Mouse (Mus musculus) cerebellum, adult 9-11 months (tissue): ENCODE data around the gene Mier2.

ENCODE experiments used
- DNase-seq: peaks from one replicate; pipeline ENCODE4 v3.0.0; 2022

Mier2 gene

GRCm38 (mm10) chr10:79538873-79539272 lies 16.1 kb downstream of the Mier2 start:
- DNase-seq = peak; percentile 1

- DNase-seq = peak; percentile 4
Observed at GRCm38 (mm10) chr10:79538323-79538722, 16.7 kb downstream of the Mier2 start.

- DNase-seq = peak; percentile 1
Observed at GRCm38 (mm10) chr10:79537781-79538180, 17.2 kb downstream of the Mier2 start.

DNA sequence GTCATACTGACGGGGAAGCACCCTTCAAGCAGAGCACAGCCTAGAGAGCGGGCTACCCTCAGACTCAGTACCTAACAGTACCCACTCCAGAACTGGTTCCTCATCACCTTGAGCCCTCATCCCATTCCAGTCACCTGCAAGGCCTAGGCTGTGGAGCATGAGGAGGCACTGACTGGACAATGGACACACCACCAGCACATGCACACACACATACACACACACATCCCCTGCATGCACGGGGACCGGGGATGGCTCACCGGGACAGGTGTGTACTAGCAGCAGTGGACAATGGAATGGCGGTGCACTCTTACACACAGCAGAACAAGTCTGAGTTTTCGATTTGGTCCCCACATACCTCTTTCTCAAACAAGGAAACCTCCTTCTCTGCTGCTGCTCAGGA lies 17.7 kb downstream of the Mier2 start:
- DNase-seq = no peak

DNA sequence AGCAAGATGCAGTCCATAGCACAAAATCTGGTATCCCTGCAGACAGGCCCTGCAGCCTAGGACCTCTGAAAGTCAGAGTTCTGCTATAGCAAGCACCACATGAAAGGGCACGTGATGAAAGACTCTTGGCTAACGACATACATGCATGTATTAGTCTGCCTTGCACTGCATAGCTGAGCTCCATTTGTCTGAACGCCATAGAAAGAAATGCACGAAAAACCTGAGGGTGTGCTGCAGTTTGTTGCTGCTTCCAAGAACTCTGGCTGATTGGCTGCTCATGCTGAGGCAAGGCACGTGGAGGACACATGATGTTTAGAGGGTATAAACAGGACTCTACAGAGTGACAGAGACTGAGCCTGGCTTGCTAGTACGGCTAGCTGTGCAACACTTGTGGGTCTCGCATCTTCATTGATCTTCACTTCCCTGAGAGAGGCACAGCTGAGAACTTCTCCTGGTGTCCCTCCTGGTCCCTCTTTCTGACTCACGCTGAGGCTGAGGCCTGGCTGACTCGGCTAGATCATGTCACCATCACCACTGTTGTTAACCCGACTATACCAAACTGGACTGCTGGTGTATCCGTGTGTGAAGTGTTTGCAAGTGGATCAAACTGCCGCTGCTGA lies 18.4 kb downstream of the Mier2 start:
- DNase-seq = no peak

GRCm38 (mm10) chr10:79535431-79535830 lies 19.6 kb downstream of the Mier2 start:
- DNase-seq = no peak

GRCm38 (mm10) chr10:79534426-79534825 lies 20.6 kb downstream of the Mier2 start:
- peak; percentile 13 for DNase-seq

DNA sequence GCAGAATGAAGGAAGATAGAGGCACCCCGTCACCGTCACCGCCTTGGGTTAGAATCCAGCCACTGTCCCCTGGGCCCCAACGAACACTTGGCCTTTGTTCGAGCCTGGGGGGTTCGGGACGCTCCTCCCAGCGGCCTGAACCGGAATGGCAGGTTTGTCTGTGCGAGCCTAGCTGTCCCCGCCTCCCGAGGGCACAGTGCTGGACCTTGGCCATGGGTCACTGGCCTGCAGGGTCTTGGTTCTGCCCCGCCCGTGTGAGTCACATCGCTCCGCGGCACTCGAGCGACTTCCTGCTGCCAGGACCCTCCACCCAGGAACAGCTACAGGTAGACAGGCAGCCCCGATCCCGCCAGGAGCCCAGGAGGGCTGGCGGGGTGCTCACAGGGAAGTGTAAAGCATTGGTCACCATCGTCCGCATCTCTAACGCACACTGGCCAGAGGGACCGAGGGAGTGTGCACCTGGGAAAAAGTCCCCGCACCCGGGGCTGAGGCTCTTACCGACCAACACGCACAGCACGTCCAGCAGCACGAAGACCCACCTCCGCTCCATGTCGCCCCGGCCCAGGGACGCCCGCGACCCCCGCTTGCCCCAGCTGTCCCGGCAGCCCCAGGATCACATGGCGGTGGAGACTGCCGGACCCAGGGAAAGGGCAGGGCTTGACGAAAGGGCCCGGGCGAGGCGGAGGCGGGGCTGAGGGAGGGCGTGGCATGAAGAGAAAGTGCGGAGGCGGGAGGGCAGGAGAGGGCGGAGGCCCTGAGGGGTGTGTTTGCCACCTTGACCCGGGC lies 21.7 kb downstream of the Mier2 start, which contains the start of gene Plpp2:
Gene Plpp2, minus strand, starts transcription at position 671 of the 786 bp plus-strand sequence.
- peak; percentile 72 for DNase-seq

GRCm38 (mm10) chr10:79532678-79533077 lies 22.3 kb downstream of the Mier2 start:
- DNase-seq = no peak

GRCm38 (mm10) chr10:79531593-79531992 lies 23.4 kb downstream of the Mier2 start:
- peak; percentile 5 for DNase-seq

DNA sequence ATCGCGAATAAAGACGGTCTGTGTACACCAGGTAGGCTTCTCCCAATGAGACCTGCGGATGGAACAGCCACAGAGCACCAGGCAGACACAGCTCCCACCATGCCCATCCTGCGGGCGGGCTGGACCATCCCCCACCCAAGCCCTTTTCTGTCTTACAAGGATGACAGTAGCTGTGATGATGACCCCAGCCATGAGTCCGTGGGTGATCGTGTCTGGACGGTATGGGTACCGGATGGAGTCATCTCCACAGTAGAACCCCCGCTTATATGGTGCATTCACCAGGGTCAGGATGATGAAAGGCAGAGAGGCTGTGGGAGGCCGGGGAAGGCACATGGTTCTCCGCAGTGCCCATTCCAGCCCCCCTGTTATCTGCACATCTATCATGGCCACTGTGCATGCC lies 24.3 kb downstream of the Mier2 start:
- peak; percentile 2 for DNase-seq

- peak; percentile 4 for DNase-seq
Observed at GRCm38 (mm10) chr10:79530241-79530640, 24.8 kb downstream of the Mier2 start.

- DNase-seq = no peak
Observed at GRCm38 (mm10) chr10:79528081-79528480, 26.9 kb downstream of the Mier2 start.

GRCm38 (mm10) chr10:79527453-79527845 lies 27.6 kb downstream of the Mier2 start:
- no peak for DNase-seq

- no peak for DNase-seq
Observed at GRCm38 (mm10) chr10:79526661-79527452, 28.1 kb downstream of the Mier2 start.

DNA sequence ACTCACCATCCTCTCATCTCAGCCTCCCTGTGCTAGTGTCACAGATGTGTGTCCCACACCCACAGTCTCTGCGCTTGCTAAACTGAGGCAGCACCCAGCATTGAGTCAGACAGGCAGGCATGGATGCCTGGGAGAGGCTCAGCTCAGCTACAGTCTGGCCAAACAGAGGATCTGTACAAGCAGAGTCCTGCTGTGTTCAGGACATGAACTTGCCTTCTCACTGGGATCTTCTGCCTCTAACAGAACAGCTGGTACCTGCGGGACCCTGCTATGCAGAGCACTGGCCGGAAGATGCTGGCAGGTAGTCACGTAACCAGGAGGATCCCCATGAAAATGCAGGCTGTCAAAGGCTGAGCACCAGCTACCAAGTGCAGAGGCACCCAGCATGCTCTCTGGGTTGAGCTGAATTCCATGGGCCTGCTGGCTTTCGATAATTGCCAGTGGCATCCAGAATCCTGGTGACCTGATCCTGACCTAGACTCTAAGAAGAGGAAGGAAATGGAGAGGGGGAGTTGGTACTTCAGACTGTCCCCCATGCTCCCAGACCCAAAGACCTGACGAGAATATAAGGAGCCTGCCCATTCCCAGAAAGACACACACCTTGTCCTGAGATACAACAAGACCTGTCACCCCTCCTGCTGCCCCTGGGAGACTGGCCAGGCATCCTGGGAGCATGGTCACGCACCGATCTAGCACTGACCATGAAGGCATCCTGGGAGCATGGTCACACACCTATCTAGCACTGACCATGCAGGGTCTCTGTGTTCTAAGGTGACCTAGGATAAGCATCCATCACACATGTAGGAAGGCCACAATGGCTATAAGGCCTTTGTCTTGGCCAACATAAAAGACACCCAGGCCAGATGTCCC lies 29.3 kb downstream of the Mier2 start:
- DNase-seq = peak; percentile 64

GRCm38 (mm10) chr10:79524433-79524832 lies 30.6 kb downstream of the Mier2 start:
- DNase-seq = no peak

DNA sequence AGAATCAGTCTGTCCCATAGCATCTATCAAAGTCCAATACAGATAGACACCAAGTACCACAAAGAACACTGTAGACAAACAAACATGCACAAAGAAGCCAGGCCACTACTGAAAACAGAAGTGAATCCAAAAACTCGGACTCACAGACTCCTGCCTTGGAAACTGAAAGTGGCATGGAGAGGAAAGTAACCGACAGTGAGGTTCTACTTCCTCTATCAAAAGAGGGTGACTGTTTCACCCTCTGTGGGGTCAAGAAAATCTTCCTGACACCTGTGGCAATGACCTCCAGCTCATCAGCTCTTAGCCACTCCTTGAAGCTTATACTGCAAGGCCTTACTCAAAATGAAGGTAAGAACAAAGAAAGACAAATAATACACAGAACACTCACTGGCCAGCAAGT lies 48.3 kb downstream of the Mier2 start:
- DNase-seq = no peak

- DNase-seq = no peak
Observed at GRCm38 (mm10) chr10:79502830-79503644, 52.0 kb downstream of the Mier2 start.

- no peak for DNase-seq
Observed at GRCm38 (mm10) chr10:79496701-79497288, 58.2 kb downstream of the Mier2 start.

DNA sequence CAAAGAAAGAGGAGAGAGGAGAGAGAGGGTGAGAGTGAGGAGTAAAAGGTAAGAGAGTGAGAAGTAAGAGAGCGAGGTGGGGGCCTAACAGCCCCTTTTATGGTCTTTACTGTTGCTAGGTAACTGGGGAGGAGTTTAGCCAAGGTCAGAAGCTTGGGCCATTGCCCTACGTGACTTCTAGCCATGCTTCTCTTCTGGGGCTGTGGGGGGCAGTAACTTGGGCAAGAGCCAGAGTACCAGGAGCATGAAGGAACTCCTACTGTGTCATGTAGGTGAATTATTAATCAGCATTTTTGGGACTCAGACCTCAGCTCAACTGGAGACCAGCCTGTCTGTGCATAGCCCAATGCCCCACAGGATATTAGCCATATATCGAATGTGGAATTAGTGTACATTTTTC lies 59.1 kb downstream of the Mier2 start:
- DNase-seq = no peak
